Mouse (Mus musculus) E14TG2a.4 (cell line): Measurements from ENCODE around the gene Actrt2.

Source experiments
- H3K27me3 ChIP-seq: 2 replicates; pipeline ENCODE4 v1.6.1; 2014; ENCODE audit warnings: low read length, control low read depth; ENCODE audit not compliant: insufficient read depth
- H3K36me3 ChIP-seq: 2 replicates; pipeline ENCODE4 v1.6.1; 2014; ENCODE audit warnings: low read length, control low read depth; ENCODE audit not compliant: insufficient read depth
- H3K4me1 ChIP-seq: replicated peaks from 2 replicates; pipeline ENCODE4 v1.6.1; 2014; ENCODE audit warnings: low read depth, low read length, control low read depth
- H3K4me3 ChIP-seq: replicated peaks from 2 replicates; pipeline ENCODE4 v1.5.1; 2014; ENCODE audit warnings: mild to moderate bottlenecking, low read length
- H3K9me3 ChIP-seq: 2 replicates; pipeline ENCODE4 v1.6.1; 2014; ENCODE audit warnings: low read length, control low read depth
- CTCF ChIP-seq: conservative IDR thresholded peaks from 2 replicates; pipeline ENCODE4 v1.5.1; 2014; ENCODE audit warnings: low read length
- NANOG ChIP-seq: IDR thresholded peaks from 2 replicates; pipeline ENCODE4 v1.6.1; 2014; ENCODE audit warnings: borderline replicate concordance, low read length, mixed read lengths
- POU5F1 ChIP-seq: IDR thresholded peaks from 2 replicates; pipeline ENCODE4 v1.6.1; 2014; ENCODE audit warnings: low read length, borderline replicate concordance

The Actrt2 gene

DNA sequence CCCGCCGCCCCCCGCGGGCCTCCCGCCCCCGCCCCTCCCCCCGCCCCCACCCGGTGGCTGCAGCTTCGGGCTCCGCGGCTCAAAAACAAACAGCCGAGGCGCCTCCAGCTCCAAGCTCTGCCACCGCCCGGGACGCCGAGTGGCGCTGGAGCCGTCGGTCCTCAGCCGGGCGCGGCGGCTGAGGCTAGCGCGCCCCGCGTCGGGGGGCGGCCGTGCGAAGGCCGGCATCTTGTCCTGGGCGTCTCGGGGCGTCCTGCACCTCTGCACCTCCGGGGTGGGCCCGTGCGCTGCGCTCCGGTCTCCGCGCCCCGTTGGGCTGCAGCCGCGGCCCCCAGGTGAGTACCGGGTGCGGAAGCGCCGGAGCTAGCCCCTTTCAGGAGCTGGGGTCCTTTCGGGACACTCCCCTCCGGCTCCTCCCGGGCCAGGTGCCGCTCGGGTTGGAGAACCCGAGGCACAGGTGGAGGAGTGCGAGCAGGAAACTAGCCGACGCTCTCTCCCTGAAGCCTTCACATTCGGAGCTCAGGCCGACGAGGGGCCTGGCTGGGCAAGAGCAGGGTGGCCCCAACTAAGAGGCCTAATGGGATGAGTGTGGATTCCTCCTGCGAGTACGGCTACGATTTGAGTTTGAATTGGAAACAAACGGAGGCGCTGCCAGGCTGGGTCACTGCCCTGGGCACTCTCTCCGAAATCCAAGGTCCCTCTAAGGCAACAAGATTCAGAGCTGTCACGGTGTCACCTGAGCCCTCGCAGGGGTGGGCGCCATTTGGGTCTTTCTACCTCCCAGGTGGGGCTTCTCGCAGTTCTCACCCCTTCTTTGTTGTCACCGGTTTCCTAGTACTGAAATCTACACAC is 30.0 kb downstream of the Actrt2 start:
- TF ChIP-seq POU5F1 (no peak), CTCF (no peak), NANOG (no peak)
- Histone ChIP-seq H3K4me3 (peak overlapping the region; percentile 74), H3K36me3 (no peaks in the 10 kb centered on the region), H3K4me1 (peaks cover 62% of the 10 kb centered on the region), H3K9me3 (no peaks in the 10 kb centered on the region), H3K27me3 (peaks cover 95% of the 10 kb centered on the region)

DNA sequence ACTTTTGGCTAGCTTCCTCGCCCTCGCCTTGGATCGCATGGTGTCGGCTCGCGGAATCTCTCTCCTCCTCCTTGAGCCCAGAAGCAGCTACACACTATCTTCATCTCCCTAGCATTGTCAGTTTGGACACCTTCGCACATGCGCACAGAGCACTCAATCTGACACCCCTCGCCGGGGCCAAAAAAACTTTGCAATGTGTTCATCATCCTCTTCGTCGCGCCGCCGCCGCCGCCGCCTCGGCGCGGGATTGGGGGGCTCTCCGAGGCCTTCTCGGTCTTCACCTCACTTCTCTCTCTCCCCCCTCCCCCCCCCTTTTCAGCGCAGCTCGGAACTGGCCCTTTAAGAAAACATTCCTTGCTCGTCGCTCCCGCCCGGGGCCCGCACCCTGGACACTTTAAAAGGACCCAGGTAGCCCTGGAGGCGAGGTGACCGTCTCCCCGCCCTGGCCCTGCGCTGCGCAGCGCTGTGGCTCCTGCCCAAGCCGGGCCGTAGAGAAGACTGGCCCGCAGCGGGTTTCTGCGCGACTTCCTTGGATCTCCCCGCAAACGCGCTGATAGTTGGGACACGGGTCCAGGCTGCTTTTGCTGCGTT is 30.9 kb downstream of the Actrt2 start, which contains the start of gene Prdm16:
Prdm16 (minus strand) TSS at position 153 of the 591 bp plus-strand sequence.
- Histone ChIP-seq H3K27me3 (peaks cover 94% of the 10 kb centered on the region), H3K4me3 (peak within 1 kb of the TSS; percentile 77), H3K9me3 (no peaks in the 10 kb centered on the region), H3K36me3 (no peaks in the 10 kb centered on the region), H3K4me1 (peaks cover 53% of the 10 kb centered on the region)
- TF ChIP-seq CTCF (no peak), POU5F1 (no peak), NANOG (no peak)

DNA sequence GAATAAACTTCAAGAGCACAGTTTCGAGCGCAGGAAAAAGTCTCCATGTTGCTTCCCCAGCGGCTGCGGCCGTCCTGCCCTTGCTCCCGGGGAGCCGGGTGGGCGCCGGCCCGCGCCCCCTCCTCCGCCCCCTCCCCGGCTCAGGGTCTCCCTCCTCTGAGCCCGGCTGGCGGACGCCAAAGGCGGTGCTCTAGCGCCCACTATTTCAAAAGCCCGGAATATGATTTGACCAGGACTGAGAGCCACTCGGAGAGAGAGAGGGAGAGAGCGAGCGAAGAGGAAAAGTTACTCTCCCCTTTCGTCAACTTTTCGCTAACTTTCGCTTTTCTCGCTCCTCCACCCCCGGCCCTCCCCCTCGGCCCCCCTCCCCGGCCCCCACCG is 31.6 kb downstream of the Actrt2 start:
- TF ChIP-seq POU5F1, result no peak
- Histone ChIP-seq H3K36me3 (no peaks in the 10 kb centered on the region), H3K9me3 (no peaks in the 10 kb centered on the region), H3K27me3 (peaks cover 94% of the 10 kb centered on the region), H3K4me1 (peaks cover 45% of the 10 kb centered on the region), H3K4me3 (peak overlapping the region; percentile 74)

DNA sequence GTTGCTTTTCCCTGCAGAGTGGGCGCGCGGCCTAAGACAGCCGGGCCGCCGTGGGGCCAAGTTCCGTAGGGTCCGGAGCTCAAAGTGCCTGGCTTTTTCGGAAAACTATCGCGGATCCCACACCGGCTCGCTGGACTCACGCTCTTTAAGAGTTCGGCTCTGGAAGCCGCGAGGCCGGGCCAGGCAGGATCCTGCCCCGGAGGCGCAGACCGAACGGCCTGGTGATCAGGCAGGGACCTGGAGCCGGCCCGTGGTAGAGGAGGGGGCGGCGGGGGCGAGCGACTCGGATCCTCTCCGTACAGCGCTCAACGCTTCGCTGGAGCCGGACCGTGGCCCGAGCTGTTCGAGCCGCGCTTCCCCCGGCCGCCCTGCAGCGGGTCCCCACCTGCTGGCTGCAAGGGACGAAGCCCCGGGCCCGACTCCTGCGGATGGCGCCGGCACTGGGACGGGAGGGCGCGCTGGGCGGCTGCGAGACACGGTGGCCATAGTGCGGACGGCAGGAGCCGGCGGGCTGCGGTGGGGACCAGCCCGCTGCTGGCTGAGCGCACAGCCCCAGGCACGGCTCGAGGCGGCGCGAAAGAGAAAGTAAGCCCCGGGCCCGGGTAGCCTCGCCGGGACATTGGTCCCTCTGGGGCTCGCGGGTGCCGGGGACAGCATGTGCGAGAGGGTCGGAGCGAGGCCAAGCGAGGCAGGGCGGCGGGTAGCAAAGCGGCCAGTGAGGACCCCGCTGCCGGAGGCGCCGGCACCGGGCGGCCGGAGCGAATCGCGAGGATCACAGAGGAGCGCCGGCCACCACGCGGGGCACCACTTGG is 32.2 kb downstream of the Actrt2 start:
- Histone ChIP-seq H3K27me3 (peaks cover 92% of the 10 kb centered on the region), H3K4me1 (peaks cover 39% of the 10 kb centered on the region), H3K4me3 (peak overlapping the region; percentile 74), H3K36me3 (no peaks in the 10 kb centered on the region), H3K9me3 (no peaks in the 10 kb centered on the region)
- no peak for TF ChIP-seq POU5F1
- no peak for TF ChIP-seq NANOG
- no peak for TF ChIP-seq CTCF

DNA sequence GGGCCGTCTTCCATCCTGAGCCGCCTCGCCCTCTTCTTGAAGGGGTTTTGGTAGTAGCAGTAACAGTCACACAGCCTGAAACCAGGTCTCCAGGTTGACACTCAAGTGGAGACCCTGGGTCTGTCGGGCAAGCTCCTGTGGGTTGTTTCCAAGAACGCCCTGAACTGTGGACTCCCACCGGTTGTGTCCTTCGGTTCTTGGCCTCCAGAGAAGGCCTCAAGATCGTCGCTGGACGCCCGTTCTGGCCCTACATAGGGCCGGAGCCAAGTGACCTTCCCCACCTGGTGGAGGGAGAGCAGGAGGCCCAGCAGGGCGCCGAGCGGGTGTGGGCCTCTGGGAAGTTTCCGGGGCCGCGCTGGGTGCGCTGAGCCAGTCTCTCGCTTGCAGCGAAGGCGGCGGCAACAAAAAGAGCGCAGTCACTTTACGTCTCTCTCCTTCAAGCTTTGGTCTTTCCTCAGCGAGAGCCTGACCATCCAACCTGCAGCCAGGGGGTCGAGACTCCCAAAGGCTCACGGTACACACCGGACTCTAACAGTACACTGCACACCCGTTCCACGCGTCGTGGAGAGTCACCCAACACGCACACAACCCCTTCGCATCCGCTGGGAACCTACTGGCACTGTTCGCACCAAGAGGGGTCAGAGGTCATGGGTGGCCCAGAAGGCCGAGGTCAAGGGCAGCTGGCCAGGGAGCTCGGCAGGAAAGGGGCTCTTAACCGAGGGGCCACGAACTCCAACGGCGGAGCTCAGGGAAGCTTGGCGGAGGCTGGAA is 33.0 kb downstream of the Actrt2 start:
- Histone ChIP-seq H3K27me3 (peaks cover 90% of the 10 kb centered on the region), H3K4me1 (peaks cover 31% of the 10 kb centered on the region), H3K9me3 (no peaks in the 10 kb centered on the region), H3K36me3 (no peaks in the 10 kb centered on the region), H3K4me3 (peak overlapping the region; percentile 74)
- TF ChIP-seq CTCF, result no peak
- TF ChIP-seq NANOG, result no peak
- TF ChIP-seq POU5F1, result no peak

DNA sequence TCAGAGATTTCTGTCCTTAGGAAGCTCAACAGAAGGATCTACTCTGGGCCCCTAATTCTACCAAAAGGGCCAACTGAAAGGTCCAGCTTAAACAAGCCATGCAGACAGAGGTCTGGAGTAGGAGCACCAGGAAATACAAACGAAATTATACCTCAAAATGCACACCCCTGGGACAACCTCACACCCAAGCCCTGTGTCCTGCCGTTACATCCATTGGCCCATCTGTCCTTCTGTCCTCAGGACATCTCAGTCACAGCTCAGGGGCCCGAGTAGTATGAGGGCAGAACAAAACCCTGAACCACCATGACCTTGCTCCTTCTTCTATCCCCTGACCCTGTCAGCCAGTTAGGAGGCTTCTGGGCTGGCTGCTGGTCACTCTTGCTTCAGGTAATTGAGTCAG is 33.7 kb downstream of the Actrt2 start:
- Histone ChIP-seq H3K27me3 (peaks cover 90% of the 10 kb centered on the region), H3K9me3 (no peaks in the 10 kb centered on the region), H3K4me3 (no peak overlapping the region), H3K4me1 (peaks cover 25% of the 10 kb centered on the region), H3K36me3 (no peaks in the 10 kb centered on the region)
- no peak for TF ChIP-seq POU5F1
- TF ChIP-seq CTCF, result no peak

DNA sequence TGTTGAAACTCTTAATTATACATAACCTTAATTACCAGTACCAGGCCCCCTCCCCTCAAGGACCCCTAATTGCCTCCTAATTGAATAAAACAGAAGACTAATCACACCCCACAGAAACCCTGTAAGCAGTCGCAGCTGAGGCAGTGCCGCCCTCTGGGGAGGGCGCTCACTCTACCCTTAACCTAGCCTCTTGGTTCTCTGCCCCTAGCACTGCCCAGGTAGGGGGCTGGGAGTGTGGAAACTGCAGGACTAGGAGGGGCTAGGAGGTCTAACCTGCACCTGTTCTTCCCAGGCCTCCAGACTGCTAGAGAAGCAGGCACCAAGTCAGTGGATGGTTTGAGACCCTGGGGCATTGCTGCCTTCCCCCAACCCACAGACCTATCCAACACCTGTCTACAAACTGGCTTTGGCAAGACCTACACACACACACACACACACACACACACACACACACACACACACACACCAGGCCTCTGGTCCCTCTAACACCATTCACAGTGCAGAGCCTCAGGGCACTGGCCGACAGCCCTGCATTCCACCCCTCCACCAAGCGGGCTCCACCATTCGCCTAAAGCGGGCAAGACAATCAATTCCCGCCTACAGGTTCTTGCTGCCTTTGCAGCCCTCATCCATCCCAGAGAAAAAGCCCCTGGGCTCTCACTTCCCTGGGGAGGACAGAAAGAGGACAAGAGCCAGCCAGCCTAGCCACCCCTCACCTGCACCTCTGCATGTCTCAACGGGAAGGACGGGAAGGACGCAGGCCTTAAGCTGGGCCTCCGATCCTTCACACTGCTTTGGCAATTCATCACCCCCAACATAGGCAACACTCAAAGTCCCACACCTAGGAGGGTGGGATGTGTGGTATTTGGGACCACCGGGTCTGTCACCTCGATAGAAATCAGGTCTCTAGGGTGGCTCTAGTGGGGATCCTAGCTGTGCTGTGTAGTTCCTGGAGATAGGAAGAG is 34.6 kb downstream of the Actrt2 start:
- H3K27me3 ChIP-seq, result peaks cover 86% of the 10 kb centered on the region
- peaks cover 17% of the 10 kb centered on the region for H3K4me1 ChIP-seq
- no peaks in the 10 kb centered on the region for H3K36me3 ChIP-seq
- TF ChIP-seq NANOG (no peak), POU5F1 (no peak), CTCF (no peak)
- H3K9me3 ChIP-seq, result no peaks in the 10 kb centered on the region
- no peak overlapping the region for H3K4me3 ChIP-seq
